Mouse (Mus musculus): ENCODE measurements at regions not wholly inside any gene's neighbourhood (a gene's known extent, or its start where the extent isn't known, plus 50 kb on each side); places are given as distances from the start of the nearest gene placed in this dataset.

GRCm38 (mm10) chr10:19078047-19078446, 62.6 kb upstream of the Tnfaip3 start:
- no peak for DNase-seq (ENCODE audit: low read depth, low spot score)

- peak; percentile 67 for DNase-seq (ENCODE audit: low read depth, low spot score)
Measured at GRCm38 (mm10) chr10:19068377-19068776, 52.9 kb upstream of the Tnfaip3 start.

GRCm38 (mm10) chr10:19067623-19068022, 52.2 kb upstream of the Tnfaip3 start:
- no peak for DNase-seq (ENCODE audit: low read depth, low spot score)

- peak; percentile 68 for DNase-seq (ENCODE audit: low read depth, low spot score)
Measured at GRCm38 (mm10) chr10:19066821-19067350, 51.4 kb upstream of the Tnfaip3 start.
